In the genomic region with DNA sequence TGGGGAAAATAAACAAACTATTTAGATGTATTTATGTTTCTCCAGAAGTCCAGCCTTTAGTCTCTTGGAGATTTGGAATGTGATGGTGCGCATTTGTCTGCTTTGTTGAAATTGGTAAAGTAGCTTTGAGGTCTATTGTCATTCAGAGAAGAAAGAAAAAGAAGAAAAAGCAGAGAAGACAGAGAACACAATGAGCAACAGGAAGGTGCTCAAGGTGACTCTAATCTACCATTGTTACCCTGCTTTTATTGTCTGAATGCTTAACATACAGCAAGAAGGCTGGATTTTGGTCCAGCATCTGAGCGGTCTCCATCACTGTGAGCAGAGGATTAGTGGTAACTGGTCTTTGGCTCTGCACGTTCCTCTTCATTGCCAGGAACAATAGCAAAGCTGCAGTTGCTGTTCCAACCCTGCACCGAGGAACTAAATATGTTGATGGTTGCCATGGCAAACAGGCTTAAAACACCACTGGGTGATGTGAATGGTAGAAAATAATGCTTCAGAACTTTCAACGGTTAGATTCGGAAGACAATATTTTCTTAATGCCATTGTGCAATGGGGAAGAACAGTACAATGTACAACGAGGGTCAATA, we compare ENCODE assay signal across 22 mouse cellular contexts.
DNase-seq lines count a peak whose midpoint lies in the region; ATAC-seq and TF ChIP-seq lines count a peak whose summit lies in the region.
"Had no signal": no experiment of that assay in that cellular context is flagged by ENCODE, and none has a peak within 500 bp of the region (broad histone marks: within the 10 kb centered on the region; RNA-seq: fewer than 3 reads in every experiment).

No protein-coding gene starts in this region.

- H3K9me3 ChIP-seq in forebrain, embryonic 14.5 days (replicated peaks; ENCODE audit: control insufficient read depth, low read length): no peaks in the 10 kb centered on the region
- no peaks in the 10 kb centered on the region for H3K9me3 ChIP-seq in forebrain, embryonic 16.5 days (ENCODE audit: control insufficient read depth, low read length)
- no peaks in the 10 kb centered on the region for H3K9me3 ChIP-seq in ES-E14 (ENCODE audit: control insufficient read depth, insufficient read depth, low read depth, low read length)
- no peaks in the 10 kb centered on the region for H3K9me3 ChIP-seq in midbrain, embryonic 14.5 days (ENCODE audit: control insufficient read depth, low read length)
- H3K9me3 ChIP-seq: forebrain, embryonic 13.5 days; heart, embryonic 15.5 days; hindbrain, embryonic 12.5 days; stomach, embryonic 15.5 days had no signal

- peak; percentile 33 for DNase-seq in forebrain, embryonic 14.5 days (ENCODE audit: low spot score)
- DNase-seq in layer of hippocampus, adult 2 months (ENCODE audit: low spot score in 2 of 2): peak in 1 of 2 experiments; percentile 37
- DNase-seq in layer of hippocampus, postnatal 10 days (ENCODE audit: low spot score in 2 of 2): no peak
- DNase-seq in ES-E14 (ENCODE audit: low read depth, low spot score): peak; percentile 37
- DNase-seq in midbrain, embryonic 14.5 days: peak; percentile 53
- DNase-seq in gastrocnemius, adult 8-10 months (ENCODE audit: low spot score in 2 of 2): no peak
- DNase-seq in ovary, adult 18-20 months (ENCODE audit: low spot score): no peak
- DNase-seq: adrenal gland, postnatal 25 days; embryo, embryonic 11 days; gastrocnemius, adult 2 months; heart, adult 2 months; lung, adult 18-20 months; lung, postnatal 36 days had no signal

- 38% methylated on average over 7 of the region's 7 CpGs for WGBS in forebrain, embryonic 14.5 days
- 32% methylated on average over 7 of the region's 7 CpGs for WGBS in forebrain, embryonic 16.5 days
- 18% methylated on average over 7 of the region's 7 CpGs for WGBS in midbrain, embryonic 14.5 days

- H3K27me3 ChIP-seq in forebrain, embryonic 14.5 days (replicated peaks; ENCODE audit: control insufficient read depth, insufficient read depth, low read length): no peaks in the 10 kb centered on the region
- H3K27me3 ChIP-seq in forebrain, embryonic 16.5 days (replicated peaks; ENCODE audit: control insufficient read depth, insufficient read depth, low read length): no peaks in the 10 kb centered on the region
- H3K27me3 ChIP-seq in midbrain, embryonic 14.5 days (ENCODE audit: control insufficient read depth, insufficient read depth, low read length): no peaks in the 10 kb centered on the region
- H3K27me3 ChIP-seq: CH12.LX; forebrain, embryonic 13.5 days; heart, embryonic 15.5 days; hindbrain, embryonic 12.5 days; stomach, embryonic 15.5 days had no signal

- 0 out of 2 replicates have a peak, but pooled peaks cover 3% of the 10 kb centered on the region for H3K4me1 ChIP-seq in forebrain, embryonic 14.5 days (ENCODE audit: control insufficient read depth, insufficient read depth, low read length)
- H3K4me1 ChIP-seq in forebrain, embryonic 16.5 days (replicated peaks; ENCODE audit: control insufficient read depth, insufficient read depth, low read length): peaks cover 5% of the 10 kb centered on the region; the same call in 1 of the 2 replicates
- H3K4me1 ChIP-seq in ES-E14 (ENCODE audit: control insufficient read depth in 2 of 2, insufficient read depth in 2 of 2, low read length in 2 of 2, poor library complexity in 1 of 2): peaks cover 3 to 4% of the 10 kb centered on the region in 2 experiments; a peak in 1 of 4 replicates
- H3K4me1 ChIP-seq in midbrain, embryonic 14.5 days (ENCODE audit: control insufficient read depth, insufficient read depth, low read length): no peaks in the 10 kb centered on the region; the same call in 1 of the 2 replicates
- H3K4me1 ChIP-seq: hindbrain, embryonic 12.5 days; stomach, embryonic 15.5 days had no signal

- ATAC-seq in forebrain, embryonic 14.5 days: no peak
- ATAC-seq in forebrain, embryonic 16.5 days: no peak
- no peak for ATAC-seq in midbrain, embryonic 14.5 days (ENCODE audit: low FRiP score, low TSS enrichment)
- ATAC-seq: activated CD4-positive, CD25-positive, alpha-beta regulatory T cell, adult 4 months; forebrain, embryonic 13.5 days; intestine, embryonic 16.5 days had no signal

- H3K4me2 ChIP-seq in forebrain, embryonic 14.5 days (ENCODE audit: low read length): no peak overlapping the region
- H3K4me2 ChIP-seq in forebrain, embryonic 16.5 days (ENCODE audit: low read length): no peak overlapping the region
- H3K4me2 ChIP-seq in midbrain, embryonic 14.5 days (ENCODE audit: low read length): no peak overlapping the region
- H3K4me2 ChIP-seq: forebrain, embryonic 13.5 days; heart, embryonic 15.5 days; hindbrain, embryonic 12.5 days; stomach, embryonic 15.5 days had no signal

- TF ChIP-seq CTCF in layer of hippocampus, adult 2 months (conservative IDR thresholded peaks at IDR 0.05): no peak

- H3K9ac ChIP-seq in forebrain, embryonic 14.5 days (ENCODE audit: low read length): no peak overlapping the region
- H3K9ac ChIP-seq in forebrain, embryonic 16.5 days (replicated peaks; ENCODE audit: low read depth, low read length): no peak overlapping the region
- H3K9ac ChIP-seq in ES-E14 (ENCODE audit: insufficient read depth, low read depth, low read length, poor library complexity, severe bottlenecking): no peak overlapping the region
- H3K9ac ChIP-seq in midbrain, embryonic 14.5 days (replicated peaks; ENCODE audit: low read length): no peak overlapping the region
- H3K9ac ChIP-seq: forebrain, embryonic 13.5 days; heart, embryonic 15.5 days; hindbrain, embryonic 12.5 days; stomach, embryonic 15.5 days had no signal

- in situ Hi-C loops in ES-E14 (cut with MboI; ENCODE audit: low sequenced_read_pairs in 2 of 2, unreplicated experiment in 2 of 2): no loop called here

- no peak overlapping the region for H3K27ac ChIP-seq in forebrain, embryonic 14.5 days (ENCODE audit: low read depth, low read length)
- H3K27ac ChIP-seq in forebrain, embryonic 16.5 days (ENCODE audit: low read length): no peak overlapping the region
- peak overlapping the region; percentile 73 for H3K27ac ChIP-seq in layer of hippocampus, adult 2 months
- H3K27ac ChIP-seq in ES-E14 (ENCODE audit: insufficient read depth, low read depth, low read length, poor library complexity, severe bottlenecking): no peak overlapping the region
- H3K27ac ChIP-seq in midbrain, embryonic 14.5 days (replicated peaks; ENCODE audit: low read depth, low read length): no peak overlapping the region
- H3K27ac ChIP-seq: forebrain, embryonic 13.5 days; gastrocnemius, adult 2 months; heart, adult 2 months; heart, embryonic 15.5 days; hindbrain, embryonic 12.5 days; kidney, postnatal 0 days; stomach, embryonic 15.5 days had no signal

- no peaks in the 10 kb centered on the region for H3K36me3 ChIP-seq in forebrain, embryonic 14.5 days (ENCODE audit: control insufficient read depth, insufficient read depth, low read length)
- H3K36me3 ChIP-seq in forebrain, embryonic 16.5 days (ENCODE audit: control insufficient read depth, insufficient read depth): no peaks in the 10 kb centered on the region
- H3K36me3 ChIP-seq in ES-E14 (ENCODE audit: control insufficient read depth, insufficient read depth, low read length, poor library complexity, severe bottlenecking): no peaks in the 10 kb centered on the region
- H3K36me3 ChIP-seq in midbrain, embryonic 14.5 days (ENCODE audit: control insufficient read depth, insufficient read depth, low read length): no peaks in the 10 kb centered on the region
- H3K36me3 ChIP-seq: heart, embryonic 15.5 days; hindbrain, embryonic 12.5 days; stomach, embryonic 15.5 days had no signal

- H3K4me3 ChIP-seq in forebrain, embryonic 14.5 days (ENCODE audit: low read depth, low read length): no peak overlapping the region
- no peak overlapping the region for H3K4me3 ChIP-seq in forebrain, embryonic 16.5 days (replicated peaks; ENCODE audit: low read length)
- H3K4me3 ChIP-seq in layer of hippocampus, adult 2 months: no peak overlapping the region
- H3K4me3 ChIP-seq in ES-E14 (ENCODE audit: insufficient read depth in 1 of 2, low read depth in 1 of 2, low read length in 2 of 2, poor library complexity in 1 of 2, severe bottlenecking in 1 of 2): no peak overlapping the region
- H3K4me3 ChIP-seq in midbrain, embryonic 14.5 days (replicated peaks; ENCODE audit: low read depth, low read length): no peak overlapping the region
- H3K4me3 ChIP-seq: forebrain, embryonic 13.5 days; gastrocnemius, adult 2 months; heart, adult 2 months; heart, embryonic 15.5 days; hindbrain, embryonic 12.5 days; stomach, embryonic 15.5 days had no signal

TF ChIP-seq in ES-E14, 5 proteins besides CTCF, POLR2A, EP300 and RAD21:
- TF ChIP-seq CHD2 (IDR thresholded peaks at IDR 0.05; ENCODE audit: low read depth, low read length) (no peak), ZC3H11A (IDR thresholded peaks at IDR 0.05; ENCODE audit: borderline replicate concordance, low read depth, low read length) (no peak), MAFK (IDR thresholded peaks at IDR 0.05; ENCODE audit: insufficient read depth, low read depth, low read length) (no peak), ZNF384 (IDR thresholded peaks at IDR 0.05; ENCODE audit: low read depth, low read length) (no peak), HCFC1 (IDR thresholded peaks at IDR 0.05; ENCODE audit: borderline replicate concordance, insufficient read depth, low read length) (no peak)

Comparison
In these comparisons a context has a peak if more than half of its experiments do, and no peak if none do; other contexts are left out.
1. DNase-seq: peak in forebrain, embryonic 14.5 days (single experiment), ES-E14 (single experiment) and midbrain, embryonic 14.5 days (single experiment); none in layer of hippocampus, postnatal 10 days (0 of 2), gastrocnemius, adult 8-10 months (0 of 2) and ovary, adult 18-20 months (single experiment).